Mouse (Mus musculus): Measurements from ENCODE around the gene Cdc20b. TPM values are rescaled to one million over a fixed set of nuclear protein-coding genes. Genes with fewer than 3 reads are reported as not detected.

Gene Cdc20b
- polyA plus RNA-seq, 1 experiment, result not detected

GRCm38 (mm10) chr13:113064542-113064941, 29.6 kb downstream of the Cdc20b start:
- WGBS, result 88% methylated on average over 9 of the region's 9 CpGs
- H3K4me1 ChIP-seq (ENCODE audit: control insufficient read depth, insufficient read depth, low read length), result no peaks in the 10 kb centered on the region
- H3K4me3 ChIP-seq (replicated peaks; ENCODE audit: control insufficient read depth, low read depth, low read length), result no peak overlapping the region
- no peak overlapping the region for H3K27ac ChIP-seq (ENCODE audit: control insufficient read depth, insufficient read depth, low read depth, low read length, poor library complexity)
- TF ChIP-seq POLR2A (IDR thresholded peaks at IDR 0.05; ENCODE audit: borderline replicate concordance, control insufficient read depth, low read depth, low read length) (no peak), CTCF (IDR thresholded peaks at IDR 0.05; ENCODE audit: control insufficient read depth, insufficient read depth, low read length) (no peak)

- no peak overlapping the region for H3K27ac ChIP-seq (ENCODE audit: control insufficient read depth, insufficient read depth, low read depth, low read length, poor library complexity)
- H3K4me3 ChIP-seq (replicated peaks; ENCODE audit: control insufficient read depth, low read depth, low read length), result no peak overlapping the region
- TF ChIP-seq CTCF (IDR thresholded peaks at IDR 0.05; ENCODE audit: control insufficient read depth, insufficient read depth, low read length) (no peak), POLR2A (IDR thresholded peaks at IDR 0.05; ENCODE audit: borderline replicate concordance, control insufficient read depth, low read depth, low read length) (no peak)
- 79% methylated on average over 9 of the region's 9 CpGs for WGBS
- no peaks in the 10 kb centered on the region; the same call in 1 of the 2 replicates for H3K4me1 ChIP-seq (ENCODE audit: control insufficient read depth, insufficient read depth, low read length)
These were observed 44.1 kb downstream of the Cdc20b start for GRCm38 (mm10) chr13:113079021-113079420.

- WGBS, result 72% methylated on average over 1 of the region's 1 CpGs
- TF ChIP-seq CTCF (IDR thresholded peaks at IDR 0.05; ENCODE audit: control insufficient read depth, insufficient read depth, low read length) (no peak), POLR2A (IDR thresholded peaks at IDR 0.05; ENCODE audit: borderline replicate concordance, control insufficient read depth, low read depth, low read length) (no peak)
These were observed 47.2 kb downstream of the Cdc20b start for GRCm38 (mm10) chr13:113082101-113082500.

GRCm38 (mm10) chr13:113084732-113085131, 49.8 kb downstream of the Cdc20b start:
- H3K4me3 ChIP-seq (replicated peaks; ENCODE audit: control insufficient read depth, low read depth, low read length), result no peak overlapping the region
- 42% methylated on average over 5 of the region's 5 CpGs for WGBS
- no peak overlapping the region for H3K27ac ChIP-seq (ENCODE audit: control insufficient read depth, insufficient read depth, low read depth, low read length, poor library complexity)
- TF ChIP-seq POLR2A (IDR thresholded peaks at IDR 0.05; ENCODE audit: borderline replicate concordance, control insufficient read depth, low read depth, low read length), result no peak
- no peak for TF ChIP-seq CTCF (IDR thresholded peaks at IDR 0.05; ENCODE audit: control insufficient read depth, insufficient read depth, low read length)
- H3K4me1 ChIP-seq (ENCODE audit: control insufficient read depth, insufficient read depth, low read length), result no peaks in the 10 kb centered on the region

More at GRCm38 (mm10) chr13:113082101-113082500, 47.2 kb downstream of the Cdc20b start:
- Histone ChIP-seq H3K4me1 (ENCODE audit: control insufficient read depth, insufficient read depth, low read length) (no peaks in the 10 kb centered on the region; the same call in 1 of the 2 replicates), H3K4me3 (replicated peaks; ENCODE audit: control insufficient read depth, low read depth, low read length) (no peak overlapping the region), H3K27ac (ENCODE audit: control insufficient read depth, insufficient read depth, low read depth, low read length, poor library complexity) (no peak overlapping the region)

- WGBS, result 60% methylated on average over 13 of the region's 13 CpGs
- TF ChIP-seq POLR2A (IDR thresholded peaks at IDR 0.05; ENCODE audit: borderline replicate concordance, control insufficient read depth, low read depth, low read length) (no peak), CTCF (IDR thresholded peaks at IDR 0.05; ENCODE audit: control insufficient read depth, insufficient read depth, low read length) (no peak)
- H3K4me1 ChIP-seq (ENCODE audit: control insufficient read depth, insufficient read depth, low read length), result no peaks in the 10 kb centered on the region
- no peak overlapping the region for H3K4me3 ChIP-seq (replicated peaks; ENCODE audit: control insufficient read depth, low read depth, low read length)
- no peak overlapping the region for H3K27ac ChIP-seq (ENCODE audit: control insufficient read depth, insufficient read depth, low read depth, low read length, poor library complexity)
These were observed 52.5 kb downstream of the Cdc20b start for GRCm38 (mm10) chr13:113087226-113088017.

- no peak for TF ChIP-seq CTCF (IDR thresholded peaks at IDR 0.05; ENCODE audit: control insufficient read depth, insufficient read depth, low read length)
- TF ChIP-seq POLR2A (IDR thresholded peaks at IDR 0.05; ENCODE audit: borderline replicate concordance, control insufficient read depth, low read depth, low read length), result no peak
- WGBS, result 81% methylated on average over 8 of the region's 8 CpGs
- Histone ChIP-seq H3K4me3 (replicated peaks; ENCODE audit: control insufficient read depth, low read depth, low read length) (no peak overlapping the region), H3K4me1 (ENCODE audit: control insufficient read depth, insufficient read depth, low read length) (no peaks in the 10 kb centered on the region), H3K27ac (ENCODE audit: control insufficient read depth, insufficient read depth, low read depth, low read length, poor library complexity) (no peak overlapping the region)
These were observed 55.6 kb downstream of the Cdc20b start for GRCm38 (mm10) chr13:113090489-113090888.

GRCm38 (mm10) chr13:113094618-113095017, 59.7 kb downstream of the Cdc20b start:
- TF ChIP-seq POLR2A (IDR thresholded peaks at IDR 0.05; ENCODE audit: borderline replicate concordance, control insufficient read depth, low read depth, low read length) (no peak), CTCF (IDR thresholded peaks at IDR 0.05; ENCODE audit: control insufficient read depth, insufficient read depth, low read length) (no peak)
- Histone ChIP-seq H3K4me1 (ENCODE audit: control insufficient read depth, insufficient read depth, low read length) (no peaks in the 10 kb centered on the region), H3K27ac (ENCODE audit: control insufficient read depth, insufficient read depth, low read depth, low read length, poor library complexity) (no peak overlapping the region), H3K4me3 (replicated peaks; ENCODE audit: control insufficient read depth, low read depth, low read length) (no peak overlapping the region)
- 74% methylated on average over 1 of the region's 1 CpGs for WGBS

GRCm38 (mm10) chr13:113097011-113097410, 62.1 kb downstream of the Cdc20b start:
- Histone ChIP-seq H3K27ac (ENCODE audit: control insufficient read depth, insufficient read depth, low read depth, low read length, poor library complexity) (no peak overlapping the region), H3K4me1 (ENCODE audit: control insufficient read depth, insufficient read depth, low read length) (no peaks in the 10 kb centered on the region), H3K4me3 (replicated peaks; ENCODE audit: control insufficient read depth, low read depth, low read length) (no peak overlapping the region)
- no peak for TF ChIP-seq CTCF (IDR thresholded peaks at IDR 0.05; ENCODE audit: control insufficient read depth, insufficient read depth, low read length)
- no peak for TF ChIP-seq POLR2A (IDR thresholded peaks at IDR 0.05; ENCODE audit: borderline replicate concordance, control insufficient read depth, low read depth, low read length)
- 58% methylated on average over 3 of the region's 3 CpGs for WGBS
